Mouse (Mus musculus) embryo, embryonic 9.5 days (tissue): Measurements from ENCODE around the gene Amz1.

Experiments
- DNase-seq: peaks from one replicate; pipeline ENCODE4 v3.0.0-alpha.2; 2017; ENCODE audit errors: extremely low spot score

Amz1 gene

GRCm38 (mm10) chr5:140767704-140768141 is 43.8 kb downstream of the Amz1 start:
- DNase-seq = peak; percentile 61

DNA sequence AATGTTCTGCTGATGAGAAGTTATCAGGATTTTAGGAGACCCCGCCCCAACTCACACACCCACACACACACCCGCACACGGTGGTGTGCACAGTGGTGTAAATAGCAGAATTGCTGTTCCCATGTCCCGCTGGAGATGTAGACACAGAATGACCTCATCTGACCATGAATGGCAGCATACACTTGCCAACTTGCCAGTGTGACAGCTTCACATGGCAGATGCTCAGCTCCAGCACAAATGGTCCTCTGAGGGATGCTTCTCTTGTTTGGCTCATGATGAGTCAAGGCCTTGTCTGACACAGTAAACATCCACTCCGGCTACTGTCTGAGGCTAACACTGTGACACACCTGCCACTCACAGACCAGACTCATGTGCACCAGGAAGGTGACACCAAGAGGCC is 44.4 kb downstream of the Amz1 start:
- DNase-seq = no peak

DNA sequence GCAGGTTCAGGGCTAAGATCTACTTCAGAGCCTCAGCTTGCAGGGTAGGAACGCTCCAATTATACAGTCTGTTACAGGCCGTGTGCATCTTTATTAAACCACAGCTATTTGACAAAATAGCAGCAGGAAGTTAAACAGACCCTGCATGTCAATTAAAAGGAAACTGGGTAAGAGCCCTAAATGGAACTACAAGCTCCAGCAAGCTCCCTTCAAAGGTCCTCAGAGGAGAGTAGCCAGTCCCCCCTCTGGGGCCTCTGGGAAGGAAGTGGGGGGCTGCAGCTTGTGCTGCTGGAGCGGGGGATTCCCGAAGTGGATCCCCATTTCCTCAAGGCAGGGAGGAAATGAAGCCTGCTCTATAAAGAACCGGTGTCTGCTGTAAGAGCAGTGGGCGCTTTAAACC is 47.7 kb downstream of the Amz1 start:
- DNase-seq = no peak

DNA sequence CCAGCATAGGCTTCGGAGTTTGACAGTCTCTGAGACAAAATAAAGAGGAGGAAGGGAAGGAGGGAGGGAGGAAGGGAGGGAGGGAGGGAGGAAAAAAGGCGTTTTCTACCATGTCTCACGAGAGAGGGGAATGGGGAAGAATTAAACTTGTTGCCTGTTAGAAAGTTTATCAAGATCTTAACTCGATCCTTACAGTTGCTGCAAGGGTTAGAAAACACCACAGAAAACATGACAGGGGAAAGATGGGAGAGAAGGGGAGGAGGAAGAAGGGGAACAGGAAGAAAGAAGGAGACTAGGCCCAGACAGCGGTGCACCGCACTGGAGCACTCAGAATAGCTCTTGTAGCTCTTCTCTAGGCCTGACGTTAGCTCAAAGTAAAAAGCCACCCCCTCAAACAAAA is 48.2 kb downstream of the Amz1 start:
- DNase-seq = no peak

DNA sequence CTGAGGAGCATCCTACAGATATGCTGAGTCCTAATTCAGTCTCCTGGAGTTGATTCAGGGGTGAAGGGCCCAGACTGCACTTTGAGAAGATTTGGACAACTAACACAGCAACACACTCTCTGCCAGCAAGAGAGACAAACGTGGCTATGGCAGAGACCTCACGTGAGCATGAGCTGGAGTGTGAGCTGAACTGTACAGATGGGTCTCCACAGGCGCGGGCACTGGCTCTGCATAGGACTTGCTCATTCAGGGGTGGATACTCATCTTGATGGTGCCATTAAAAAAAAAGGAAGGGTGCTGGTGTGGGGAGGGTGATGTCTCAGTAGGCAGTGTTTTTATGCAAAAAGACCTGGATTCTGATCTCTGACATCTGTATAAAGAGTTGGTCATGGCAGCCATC is 51.2 kb downstream of the Amz1 start:
- no peak for DNase-seq

- no peak for DNase-seq
Observed at GRCm38 (mm10) chr5:140776968-140777367, 53.0 kb downstream of the Amz1 start.

- DNase-seq = no peak
Observed at GRCm38 (mm10) chr5:140781122-140781521, 57.2 kb downstream of the Amz1 start.

DNA sequence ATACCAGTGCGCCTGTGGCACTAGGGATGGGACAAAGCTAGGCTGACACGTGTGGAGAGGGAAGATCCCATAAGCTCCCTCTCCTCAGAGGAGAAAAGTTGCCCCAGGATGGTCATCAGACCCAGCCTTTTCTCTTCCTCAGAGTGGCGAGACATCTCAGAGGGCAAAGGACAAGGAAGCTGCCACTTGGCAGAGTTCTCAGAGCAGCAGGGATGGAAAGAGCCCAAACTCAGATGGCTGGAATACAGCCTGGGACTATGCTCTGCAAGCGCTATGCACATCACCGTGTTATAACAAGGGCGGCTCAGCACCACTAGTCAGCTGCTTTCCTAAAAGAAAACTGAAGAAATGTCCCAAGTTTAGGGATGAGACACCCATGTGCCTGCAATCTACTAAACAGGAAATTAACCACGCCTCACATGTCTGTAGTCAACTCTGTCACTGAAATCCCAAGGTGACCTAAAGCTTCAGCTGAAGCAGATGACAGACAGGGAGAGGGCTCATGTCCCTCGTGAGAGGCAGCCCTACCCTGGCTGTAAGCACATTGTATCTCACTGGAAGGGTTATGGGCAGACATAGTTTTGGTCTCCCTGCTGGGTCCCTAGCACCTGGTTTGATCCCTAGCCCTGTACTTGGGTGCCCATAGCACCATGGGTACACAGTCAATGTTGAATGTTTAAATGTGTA is 58.1 kb downstream of the Amz1 start:
- no peak for DNase-seq

GRCm38 (mm10) chr5:140783577-140783976 is 59.6 kb downstream of the Amz1 start:
- DNase-seq = no peak

- no peak for DNase-seq
Observed at GRCm38 (mm10) chr5:140784288-140784687, 60.4 kb downstream of the Amz1 start.

DNA sequence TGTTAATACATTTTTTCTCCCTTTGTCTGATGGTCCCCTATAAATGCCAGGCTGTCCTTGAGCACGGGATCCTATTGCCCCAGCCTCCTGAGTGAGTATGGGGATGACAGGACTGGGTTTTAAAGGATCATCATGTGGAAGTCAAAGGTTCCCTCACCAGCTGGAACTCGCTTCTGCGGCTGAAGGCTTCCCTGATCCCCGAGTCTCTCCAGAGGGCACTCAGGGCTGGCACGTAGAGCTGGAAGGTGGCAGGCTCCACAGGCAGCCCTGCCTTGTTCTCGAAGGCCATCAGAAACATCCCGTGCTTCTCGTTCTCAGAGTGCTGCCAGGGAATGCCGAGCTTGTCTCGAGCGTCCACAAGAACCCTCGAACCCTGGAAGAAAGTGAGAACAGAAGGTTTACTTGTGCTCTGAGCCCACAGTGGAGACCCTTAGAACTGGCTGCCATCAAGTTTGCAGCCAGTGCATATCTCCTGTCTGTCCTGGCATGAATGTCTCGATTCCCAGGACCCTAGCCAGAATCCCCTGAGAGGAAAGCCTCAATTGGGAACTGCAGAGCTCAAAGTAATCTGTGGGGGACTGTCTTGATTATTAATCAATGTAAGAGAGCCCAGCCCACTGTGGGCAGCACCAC is 61.4 kb downstream of the Amz1 start:
- no peak for DNase-seq

DNA sequence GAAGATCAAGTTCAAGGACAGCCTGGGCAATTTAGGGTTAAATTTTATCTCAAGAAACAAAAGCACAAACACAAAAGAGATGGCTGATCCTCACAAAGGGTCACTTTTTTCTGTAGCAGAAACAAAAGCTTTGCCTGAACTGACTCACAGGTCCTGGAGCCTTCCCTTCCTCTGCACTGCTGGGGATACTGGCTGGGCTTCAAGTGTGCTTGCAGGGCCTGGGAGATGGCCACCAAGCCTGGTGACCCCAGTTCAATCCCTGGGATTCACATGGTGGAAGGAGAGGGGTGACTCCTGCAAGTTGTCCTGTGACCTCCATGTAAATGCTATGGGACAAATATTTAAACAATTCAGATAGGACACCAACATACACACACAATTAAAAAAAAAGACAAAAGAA is 65.6 kb downstream of the Amz1 start:
- no peak for DNase-seq

DNA sequence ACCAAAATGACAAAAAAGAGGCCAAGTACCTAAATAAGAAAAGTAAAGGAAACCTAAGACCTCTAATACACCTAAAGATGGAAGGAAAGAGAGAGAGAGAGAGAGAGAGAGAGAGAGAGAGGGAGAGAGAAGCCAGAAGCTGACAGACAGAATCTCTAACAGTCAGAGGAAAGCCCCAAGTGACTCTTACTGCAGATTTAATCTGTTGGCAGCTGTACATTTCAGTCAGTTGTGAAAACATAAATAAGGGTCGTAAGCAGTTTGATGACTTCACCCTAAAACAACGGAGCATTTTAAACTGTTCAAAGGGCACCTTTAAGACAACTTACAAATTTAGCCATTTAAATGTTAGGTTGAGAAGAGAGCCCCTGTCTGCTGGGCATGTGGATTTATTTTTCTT is 66.5 kb downstream of the Amz1 start:
- no peak for DNase-seq

DNA sequence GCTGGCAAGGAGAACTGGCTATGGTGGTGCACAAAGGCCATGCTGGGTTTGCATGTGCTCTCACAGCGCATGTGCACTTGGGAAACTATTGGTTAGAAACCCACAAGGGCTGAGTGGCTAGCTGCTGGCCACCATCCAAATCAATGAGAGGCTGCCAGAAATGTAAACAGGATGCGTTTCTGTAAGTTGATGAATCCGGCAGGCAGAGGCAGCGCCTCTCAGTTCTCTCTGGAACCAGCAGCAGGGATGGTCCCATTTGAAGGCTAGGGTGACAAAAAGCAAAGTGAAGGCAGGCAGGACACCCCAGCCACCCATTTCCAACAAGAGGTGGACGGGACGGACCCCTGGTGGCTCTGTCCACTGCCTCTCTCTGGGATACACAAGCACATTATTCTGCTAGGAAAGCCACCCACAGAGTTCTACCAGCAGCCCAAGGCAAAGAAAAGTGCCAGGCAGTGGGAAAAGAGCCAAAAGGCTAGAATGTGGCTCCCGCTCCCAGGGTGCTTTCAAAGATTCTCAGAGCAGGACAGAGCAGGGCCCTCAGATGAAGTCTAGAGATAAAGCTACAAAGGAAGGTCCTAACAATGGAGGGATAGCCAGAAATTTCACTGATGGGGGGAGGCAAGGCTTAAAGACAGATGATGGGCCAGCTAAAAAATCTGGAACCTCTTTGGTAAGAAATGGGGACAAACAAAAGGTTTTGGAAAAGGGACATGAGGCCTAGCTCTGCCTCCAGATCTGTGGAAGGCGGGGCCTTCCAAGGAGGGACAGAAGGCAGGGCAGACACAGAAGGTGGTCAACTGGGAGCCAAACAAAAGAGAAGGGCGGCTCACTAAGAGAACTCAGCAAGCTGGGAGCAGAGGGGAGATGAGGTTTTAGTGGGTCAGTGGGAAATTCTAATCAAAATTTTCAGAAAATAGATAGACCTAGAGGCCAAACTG is 67.3 kb downstream of the Amz1 start:
- DNase-seq = peak; percentile 29

GRCm38 (mm10) chr5:140792233-140792632 is 68.3 kb downstream of the Amz1 start:
- no peak for DNase-seq

DNA sequence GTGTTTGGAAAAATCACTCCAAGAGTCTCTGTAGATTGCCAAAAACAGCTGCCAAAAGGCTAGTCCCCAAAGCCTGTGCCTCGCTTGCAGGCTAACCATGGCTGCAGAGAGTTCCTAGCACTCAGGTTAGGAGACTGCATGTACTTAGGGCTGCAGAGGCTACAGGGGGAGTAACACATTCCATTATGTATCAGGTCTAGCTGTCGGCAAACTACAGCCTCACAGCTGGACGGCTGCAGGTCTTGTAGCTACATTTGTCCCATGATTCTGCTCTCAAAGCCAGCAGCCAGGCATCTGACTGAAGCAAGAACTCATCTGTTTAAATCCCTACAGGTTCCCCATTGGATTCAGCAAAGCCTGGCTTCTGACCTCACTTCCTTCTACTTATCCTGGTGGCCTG is 70.8 kb downstream of the Amz1 start:
- DNase-seq = no peak

DNA sequence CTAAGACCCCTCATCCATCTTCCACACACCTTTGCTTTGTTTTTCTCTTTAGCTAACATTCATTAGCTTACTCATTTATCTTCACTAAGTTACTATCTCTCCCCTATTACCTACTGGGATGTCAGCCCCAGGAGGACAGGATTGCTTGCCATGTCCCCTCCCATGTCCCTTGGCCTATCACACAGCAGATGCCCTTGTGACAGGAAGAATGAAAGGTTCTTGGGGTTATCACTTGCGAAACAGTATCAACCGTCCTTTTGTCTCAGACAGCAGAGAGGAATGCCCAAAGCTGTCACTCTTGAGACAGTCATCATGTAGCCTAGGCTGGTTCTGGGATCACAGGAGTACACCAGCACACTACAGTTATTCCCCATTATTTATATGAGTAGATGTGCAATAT is 71.2 kb downstream of the Amz1 start:
- no peak for DNase-seq

DNA sequence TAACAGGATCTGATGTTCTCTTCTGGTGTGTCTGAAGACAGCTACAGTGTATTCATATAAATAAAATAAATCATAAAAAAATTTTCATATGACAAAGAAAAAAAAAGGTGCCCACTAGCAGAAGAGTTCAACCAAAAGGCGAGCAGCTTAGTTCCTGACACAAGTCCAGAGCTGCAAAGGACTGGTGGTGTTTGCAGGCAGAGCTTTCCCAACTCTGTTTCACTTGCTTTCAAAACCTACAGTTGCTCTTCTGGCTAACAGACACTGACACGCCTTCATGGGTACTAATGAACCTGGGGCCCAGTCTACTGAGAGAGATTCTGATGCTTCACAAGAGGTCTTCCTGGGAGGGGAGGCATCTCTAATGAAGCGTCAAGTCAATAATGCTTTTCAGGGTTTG is 72.1 kb downstream of the Amz1 start:
- no peak for DNase-seq

DNA sequence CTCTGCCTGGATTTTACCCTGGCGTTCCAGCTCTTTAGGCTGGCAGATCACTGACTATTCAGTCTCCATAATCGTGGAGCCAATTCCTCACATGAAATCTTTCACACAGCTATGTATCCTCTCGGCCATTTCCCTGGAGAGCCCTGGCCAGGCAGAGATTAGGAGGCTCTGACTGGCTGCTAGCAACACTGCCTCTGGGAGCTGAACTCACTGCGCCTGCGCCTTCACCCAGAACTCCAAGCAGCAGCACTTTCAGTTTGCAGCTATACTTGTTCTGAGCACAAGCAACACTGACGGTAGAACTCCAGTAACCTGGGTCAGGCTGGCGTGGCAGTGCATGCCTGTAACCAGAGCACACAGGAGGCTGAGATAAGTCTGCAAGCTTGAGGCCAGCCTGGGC is 74.2 kb downstream of the Amz1 start:
- no peak for DNase-seq

GRCm38 (mm10) chr5:140798775-140799174 is 74.8 kb downstream of the Amz1 start:
- DNase-seq = no peak

DNA sequence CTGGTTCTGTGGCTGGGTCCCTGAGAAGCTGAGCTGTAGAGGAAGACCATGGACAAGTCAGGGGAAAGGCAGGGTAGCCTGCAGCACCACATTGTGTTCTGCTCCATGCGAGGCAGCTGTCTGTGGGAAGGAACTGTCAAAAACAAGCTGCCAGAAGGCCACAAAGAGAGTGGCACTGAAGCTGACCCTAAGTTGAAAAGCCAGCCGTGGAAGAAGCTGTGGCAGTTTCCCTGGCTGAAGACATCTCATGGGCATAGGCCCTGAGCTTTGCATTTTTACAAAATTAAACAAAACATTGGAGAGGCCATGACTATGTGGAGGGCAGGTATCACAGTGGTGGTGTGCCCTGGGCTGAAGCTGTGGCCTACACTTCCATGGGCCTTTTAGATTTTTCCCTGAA is 75.3 kb downstream of the Amz1 start:
- DNase-seq = no peak

DNA sequence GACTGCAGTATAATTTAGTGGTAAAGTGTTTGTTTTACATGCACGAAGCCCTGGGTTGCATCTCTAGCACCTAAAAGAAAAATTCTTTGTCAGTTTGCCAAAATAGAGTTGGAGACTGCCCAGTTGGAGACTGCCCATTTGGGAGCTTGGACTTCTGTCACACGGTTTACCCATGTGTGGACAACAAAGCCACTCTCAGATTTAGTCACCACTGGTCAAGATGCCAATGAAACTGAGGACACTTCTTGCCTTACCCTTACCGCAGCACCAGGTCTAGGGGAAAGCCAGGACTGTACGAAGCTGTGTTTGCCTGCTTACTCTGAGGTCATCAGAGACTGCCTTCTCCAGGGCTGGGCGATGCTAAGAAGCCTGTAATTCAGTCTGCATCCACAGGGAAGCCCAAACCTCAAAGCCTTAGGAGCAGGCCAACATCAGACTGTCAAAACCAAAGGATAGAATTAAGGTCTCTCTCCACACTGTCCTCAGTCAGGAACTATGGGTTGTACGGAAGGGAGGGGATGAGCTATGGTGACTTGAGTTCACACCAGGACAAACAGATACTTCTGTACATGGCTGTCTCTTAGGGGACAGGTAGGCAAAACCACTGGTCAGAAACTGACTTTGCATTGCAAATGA is 76.5 kb downstream of the Amz1 start:
- no peak for DNase-seq
